Mouse (Mus musculus) heart, postnatal 14 days (tissue): ENCODE measurements around the gene Mkrn1. TPM values are rescaled to one million over a fixed set of nuclear protein-coding genes. Genes with fewer than 3 reads are reported as not detected.
"Not testable (repeated sequence)": the region's sequence is repeated elsewhere in the genome, so short reads cannot be mapped to it uniquely, and the experiment has no call there.

Source experiments
- DNase-seq, 2 experiments: peaks; one replicate each; pipeline ENCODE4 v3.0.0; 2021 to 2022
- intact Hi-C: fragments of 180-260 bp; cut with DNase I; formaldehyde crosslinking; loops from one replicate; pipeline ENCODE4 v1.15.1; 2025
- total RNA-seq, 2 experiments: library from RNA; stranded (reverse); gene quantifications; 2 replicates each; pipeline ENCODE4 v1.2.3; 2021

The Mkrn1 gene
- total RNA-seq, 2 experiments from 2014 or later = 117 to 139 TPM

DNA sequence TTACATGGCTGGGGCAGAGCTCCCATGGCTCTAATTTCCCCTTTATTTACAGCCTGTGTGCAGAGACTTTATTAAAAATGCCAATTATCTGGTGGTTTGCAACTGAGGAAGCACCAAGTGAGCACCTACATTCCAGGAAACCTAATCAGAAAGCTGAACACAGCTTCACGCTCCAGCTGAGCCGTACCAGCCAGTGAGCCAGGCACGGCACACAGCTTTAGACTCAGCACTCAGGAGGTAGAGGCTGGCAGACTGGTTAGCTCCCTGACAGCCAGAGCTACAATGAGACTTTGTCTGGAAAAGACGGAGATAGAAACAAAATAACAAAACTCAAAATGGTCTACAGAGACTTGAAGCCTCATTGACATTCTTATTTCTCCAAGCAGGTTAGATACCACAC is 24.8 kb downstream of the Mkrn1 start:
- intact Hi-C loops = no loop called here
- DNase-seq = no peak

DNA sequence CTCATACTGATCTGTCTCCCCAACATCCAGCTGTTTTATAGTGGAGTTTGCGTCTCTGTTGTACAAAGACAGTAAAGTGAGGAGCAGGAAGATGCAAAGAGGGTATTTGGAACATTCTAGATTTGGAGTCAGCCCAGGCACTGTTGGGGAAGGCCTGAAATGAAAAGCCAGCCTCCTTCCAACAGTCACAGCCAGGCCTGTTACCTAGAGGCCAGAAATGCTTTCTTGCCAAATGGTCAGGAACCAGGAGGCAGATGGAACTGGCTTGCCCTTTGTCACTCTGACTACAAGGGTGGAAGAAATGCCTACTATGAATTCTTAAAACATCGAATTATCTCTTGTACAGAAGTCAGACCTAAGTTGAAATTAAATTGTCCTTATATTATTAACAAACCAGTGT is 30.3 kb downstream of the Mkrn1 start:
- DNase-seq = no peak
- intact Hi-C loops = no loop called here

DNA sequence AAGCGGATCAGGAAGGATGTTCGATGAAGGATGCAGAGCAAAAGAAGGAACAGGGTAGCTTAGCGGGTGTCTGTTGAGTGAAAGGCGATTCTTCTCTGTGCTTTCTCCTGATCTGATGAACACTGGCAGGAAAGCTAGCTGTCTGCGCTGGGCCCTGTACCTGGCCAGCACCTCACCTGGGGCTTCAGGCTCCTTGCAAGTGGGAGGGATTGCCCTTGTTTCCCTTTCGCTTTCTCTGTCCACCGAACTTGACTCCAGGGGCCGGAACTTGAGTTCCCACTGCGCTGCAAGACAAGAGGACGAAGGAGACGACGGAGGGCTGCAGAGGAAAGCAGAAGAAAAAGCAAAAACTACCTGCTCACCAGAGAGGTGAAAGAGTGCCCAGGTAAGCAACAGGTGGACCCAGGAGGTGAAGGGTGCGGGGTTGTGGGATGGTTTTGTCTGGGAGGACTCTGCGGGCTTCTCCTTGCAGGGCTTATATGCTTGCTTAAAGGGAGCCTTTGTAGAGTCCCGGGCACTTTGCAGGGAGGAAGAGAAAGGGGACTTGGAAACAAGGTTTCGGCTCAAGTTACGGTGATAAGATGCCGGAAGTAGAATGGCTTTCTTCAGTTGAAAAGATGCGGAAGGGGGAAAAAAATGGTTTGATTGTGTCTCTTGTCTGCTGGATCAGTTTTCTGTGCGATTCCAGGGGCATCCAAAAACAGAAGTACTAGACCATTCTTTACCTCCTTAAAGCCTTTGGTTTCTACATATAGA is 39.0 kb downstream of the Mkrn1 start, which contains the start of gene Rab19:
TSS of gene Rab19 (plus strand) at position 51 of the 756 bp plus-strand sequence.
- DNase-seq = peak; percentile 23 to 40
- intact Hi-C loops = no loop called here

- DNase-seq = no peak
- intact Hi-C loops = no loop called here
Measured at GRCm38 (mm10) chr6:39380276-39380675, 40.0 kb downstream of the Mkrn1 start.

DNA sequence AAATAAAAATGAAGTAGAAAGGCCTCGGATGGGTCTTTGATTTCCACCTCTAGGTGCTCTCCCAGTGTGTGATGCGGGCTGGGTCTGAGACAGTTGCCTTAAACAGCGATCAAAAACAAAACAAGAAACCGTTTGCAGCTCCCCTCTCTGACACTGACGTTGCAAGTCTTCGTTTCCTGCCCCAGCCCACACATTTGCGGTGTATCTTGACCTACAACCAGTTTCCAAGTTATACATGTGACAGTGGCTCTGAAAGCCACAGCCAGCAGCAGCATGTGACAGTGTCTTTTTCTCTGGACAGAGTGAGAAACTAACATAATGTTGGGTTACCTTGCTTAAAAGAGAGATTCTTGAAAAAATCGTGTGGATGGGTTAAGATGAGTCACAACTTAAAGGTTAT is 40.5 kb downstream of the Mkrn1 start:
- intact Hi-C loops = no loop called here
- no peak for DNase-seq

DNA sequence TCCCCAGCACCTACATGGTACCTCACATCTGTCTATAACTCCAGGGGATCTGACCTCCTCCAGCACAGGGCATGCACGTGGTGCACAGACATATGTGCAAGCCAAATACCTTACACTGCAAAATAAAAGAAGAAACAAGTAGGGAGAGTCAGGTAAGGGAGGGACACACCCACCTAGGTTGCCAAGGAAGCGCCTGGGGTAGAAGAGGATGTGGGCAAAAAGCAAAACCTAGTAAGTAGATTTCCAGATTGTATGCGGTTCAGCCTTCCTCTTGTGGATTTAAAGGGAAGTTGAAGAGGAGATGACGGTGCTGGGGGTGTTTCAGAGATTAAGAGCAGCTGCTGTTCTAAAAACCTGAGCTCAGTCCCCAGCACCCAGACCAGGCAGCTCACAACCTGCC is 41.0 kb downstream of the Mkrn1 start:
- DNase-seq = no peak
- intact Hi-C loops = no loop called here

GRCm38 (mm10) chr6:39378161-39378835 is 42.0 kb downstream of the Mkrn1 start:
- intact Hi-C loops, DNase-seq: not testable (repeated sequence)

GRCm38 (mm10) chr6:39377311-39377827 is 42.9 kb downstream of the Mkrn1 start, which contains the start of gene Slc37a3:
Gene Slc37a3, minus strand, starts transcription at chr6:39377675.
- intact Hi-C loops = no loop called here

DNA sequence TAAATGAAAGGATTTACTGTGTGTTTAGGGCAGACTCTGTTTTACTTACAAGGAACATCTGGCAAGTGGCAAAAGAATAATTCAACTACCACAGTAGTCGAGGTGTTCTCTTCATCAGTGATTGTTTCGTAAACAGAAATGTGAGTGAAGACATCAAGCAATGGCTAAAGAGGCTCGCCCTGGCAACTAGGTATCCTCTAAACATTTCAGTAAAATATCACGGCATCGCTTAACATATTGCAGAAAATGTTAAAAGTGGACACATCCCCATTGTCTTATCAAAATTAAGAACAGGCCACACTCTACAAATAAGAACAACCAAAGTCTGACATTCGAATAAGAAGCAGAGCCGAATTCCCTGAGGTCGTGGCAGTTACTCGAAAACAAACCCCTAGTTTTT is 43.5 kb downstream of the Mkrn1 start:
- DNase-seq = no peak
- intact Hi-C loops = no loop called here

More at GRCm38 (mm10) chr6:39377311-39377827, 42.9 kb downstream of the Mkrn1 start, which contains the start of gene Slc37a3:
- DNase-seq = peak; percentile 88

DNA sequence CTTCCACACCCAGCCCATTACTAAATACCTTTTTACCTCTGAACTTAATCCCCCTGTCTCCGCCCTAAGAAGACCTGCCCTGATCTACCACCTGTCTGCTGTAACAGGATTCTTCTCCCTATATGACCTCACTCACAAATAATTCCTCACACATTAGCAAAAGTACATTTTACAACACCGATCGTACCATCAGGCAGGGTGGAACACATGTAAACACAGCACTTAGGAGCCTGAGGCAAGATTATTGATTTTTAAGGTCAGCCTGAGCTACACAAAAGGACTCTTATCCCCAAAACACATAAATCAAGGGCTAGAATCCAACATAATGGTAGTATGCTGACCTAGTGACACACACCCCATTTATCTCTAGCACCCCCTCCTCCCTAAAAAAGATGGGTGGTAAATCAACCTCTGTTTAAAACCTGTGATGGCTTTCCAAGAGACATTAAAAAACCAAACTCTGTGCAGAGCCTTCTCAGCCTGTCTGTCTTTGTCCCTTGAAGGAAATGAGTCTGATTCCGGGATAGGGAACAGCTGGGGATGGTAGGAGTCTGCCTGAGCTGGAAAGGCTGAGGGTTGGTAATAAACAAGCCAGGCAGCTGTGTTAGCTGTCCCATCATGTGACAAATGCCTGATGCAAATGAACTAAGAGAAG is 46.8 kb downstream of the Mkrn1 start:
- intact Hi-C loops = no loop called here
- no peak for DNase-seq

DNA sequence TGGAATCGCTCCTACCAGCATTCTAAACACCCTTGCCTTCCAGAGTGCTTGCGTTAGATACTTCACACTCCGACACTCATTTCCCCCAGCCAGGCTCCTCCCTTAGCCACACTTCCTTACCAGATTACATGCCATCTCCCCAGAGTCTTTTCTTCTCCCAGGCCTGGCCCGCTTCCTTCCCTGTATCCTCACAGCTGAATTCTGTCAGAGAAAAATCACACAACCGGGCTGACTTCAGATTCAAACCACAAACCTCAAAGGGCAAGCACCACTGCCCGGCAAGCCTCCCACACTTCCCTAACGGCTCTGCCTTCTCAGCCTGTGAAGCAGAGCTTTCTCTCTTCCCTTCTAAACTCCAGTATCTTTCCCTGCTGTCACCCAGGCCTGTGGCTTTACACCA is 47.5 kb downstream of the Mkrn1 start:
- intact Hi-C loops = no loop called here
- peak; percentile 48 to 55 for DNase-seq

DNA sequence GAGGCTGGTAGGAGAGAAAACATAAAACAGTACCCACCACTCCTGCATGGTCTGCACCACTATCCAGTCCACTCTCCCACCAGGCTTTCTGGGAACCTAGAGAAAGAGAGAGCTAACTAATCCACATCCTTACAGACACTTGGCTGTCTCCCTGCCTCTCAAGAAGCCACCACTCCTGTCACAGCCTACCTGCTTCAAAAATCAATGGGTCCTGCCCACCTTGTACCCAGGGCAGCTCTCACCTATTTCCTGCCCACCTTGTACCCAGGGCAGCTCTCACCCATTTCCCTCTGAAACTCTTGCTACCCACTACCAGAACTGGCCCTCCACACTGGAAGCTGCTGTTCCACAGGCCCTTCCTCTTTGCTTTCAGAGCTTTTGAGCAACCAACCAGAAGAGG is 48.2 kb downstream of the Mkrn1 start:
- intact Hi-C loops = no loop called here
- DNase-seq = no peak

DNA sequence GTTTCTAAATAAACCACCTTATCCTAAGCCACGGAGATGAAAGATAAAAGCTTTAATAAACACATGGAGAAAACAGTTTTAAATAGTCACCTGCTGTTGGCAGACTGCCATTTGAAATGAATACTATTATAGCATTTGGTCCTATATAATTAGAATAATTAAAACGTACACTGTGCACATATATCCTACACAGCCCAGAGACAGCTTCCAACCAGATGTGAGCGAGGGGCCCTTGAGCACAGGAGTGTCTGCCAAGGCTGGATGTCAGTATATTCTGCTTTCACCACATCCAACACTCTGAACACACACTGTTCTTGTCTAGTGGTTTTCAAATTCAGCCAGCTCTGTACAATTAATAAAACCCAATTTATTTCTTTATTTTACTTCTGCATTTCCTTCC is 50.6 kb downstream of the Mkrn1 start:
- no peak for DNase-seq
- intact Hi-C loops = no loop called here

DNA sequence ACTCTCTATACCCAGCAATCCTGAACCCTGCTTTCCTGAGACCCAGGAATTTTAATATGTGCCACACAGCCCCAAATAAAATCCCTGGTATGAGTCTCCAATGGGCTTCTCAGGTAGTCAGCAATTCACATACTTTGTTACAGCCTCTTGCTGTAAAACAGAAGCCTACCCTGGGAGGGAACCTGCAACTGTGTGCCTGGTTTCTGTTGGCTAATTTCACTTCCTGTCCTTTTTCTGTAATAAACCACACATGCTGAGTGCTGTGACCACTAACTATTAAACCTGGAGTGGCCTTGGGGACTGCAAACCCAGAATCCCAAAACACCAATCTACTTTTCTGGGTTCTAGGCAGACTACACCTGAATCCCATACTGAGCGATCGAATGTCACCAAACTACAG is 57.6 kb downstream of the Mkrn1 start:
- intact Hi-C loops = no loop called here
- no peak for DNase-seq

GRCm38 (mm10) chr6:39359207-39359606 is 61.1 kb downstream of the Mkrn1 start:
- DNase-seq, intact Hi-C loops: not testable (repeated sequence)

GRCm38 (mm10) chr6:39348946-39349345 is 71.3 kb downstream of the Mkrn1 start:
- no peak for DNase-seq
- intact Hi-C loops = loop anchor here (5.0 kb wide), 1 partner anchor 92 kb away; no protein-coding TSS in a partner anchor

GRCm38 (mm10) chr6:39347880-39348814 is 72.1 kb downstream of the Mkrn1 start:
- no peak for DNase-seq
- intact Hi-C loops = loop anchor here (5.0 kb wide), 1 partner anchor 91 kb away; no protein-coding TSS in a partner anchor
